Mouse (Mus musculus): ENCODE results near the gene Glis2. TPM values are rescaled to one million over a fixed set of nuclear protein-coding genes. Genes with fewer than 3 reads are reported as not detected.

Gene Glis2
- total RNA-seq, 2 experiments from 2014 or later = 35.3 to 43.8 TPM

DNA sequence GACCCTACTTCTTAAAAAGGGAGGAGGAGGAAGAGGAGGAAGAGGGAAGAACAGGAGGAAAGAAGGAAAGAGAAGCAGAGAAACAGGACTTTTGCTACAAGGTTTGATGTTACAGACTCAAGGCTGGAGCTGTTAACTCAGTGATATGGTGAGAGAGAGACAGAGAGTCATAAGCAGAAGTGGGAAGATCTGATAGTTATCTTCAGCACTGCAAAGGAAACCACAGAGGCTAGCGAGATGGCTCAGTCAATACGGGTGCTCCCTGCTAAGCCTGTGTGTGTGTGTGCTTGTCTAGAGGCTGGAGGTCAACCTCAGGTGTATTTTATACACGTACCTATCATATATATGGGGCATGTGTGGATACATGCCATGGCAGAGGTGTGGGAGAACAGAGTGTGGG is 10.7 kb upstream of the Glis2 start:
- DNase-seq = no peak

- no peak for DNase-seq
Measured at GRCm38 (mm10) chr16:4584438-4584837, 10.1 kb upstream of the Glis2 start.

DNA sequence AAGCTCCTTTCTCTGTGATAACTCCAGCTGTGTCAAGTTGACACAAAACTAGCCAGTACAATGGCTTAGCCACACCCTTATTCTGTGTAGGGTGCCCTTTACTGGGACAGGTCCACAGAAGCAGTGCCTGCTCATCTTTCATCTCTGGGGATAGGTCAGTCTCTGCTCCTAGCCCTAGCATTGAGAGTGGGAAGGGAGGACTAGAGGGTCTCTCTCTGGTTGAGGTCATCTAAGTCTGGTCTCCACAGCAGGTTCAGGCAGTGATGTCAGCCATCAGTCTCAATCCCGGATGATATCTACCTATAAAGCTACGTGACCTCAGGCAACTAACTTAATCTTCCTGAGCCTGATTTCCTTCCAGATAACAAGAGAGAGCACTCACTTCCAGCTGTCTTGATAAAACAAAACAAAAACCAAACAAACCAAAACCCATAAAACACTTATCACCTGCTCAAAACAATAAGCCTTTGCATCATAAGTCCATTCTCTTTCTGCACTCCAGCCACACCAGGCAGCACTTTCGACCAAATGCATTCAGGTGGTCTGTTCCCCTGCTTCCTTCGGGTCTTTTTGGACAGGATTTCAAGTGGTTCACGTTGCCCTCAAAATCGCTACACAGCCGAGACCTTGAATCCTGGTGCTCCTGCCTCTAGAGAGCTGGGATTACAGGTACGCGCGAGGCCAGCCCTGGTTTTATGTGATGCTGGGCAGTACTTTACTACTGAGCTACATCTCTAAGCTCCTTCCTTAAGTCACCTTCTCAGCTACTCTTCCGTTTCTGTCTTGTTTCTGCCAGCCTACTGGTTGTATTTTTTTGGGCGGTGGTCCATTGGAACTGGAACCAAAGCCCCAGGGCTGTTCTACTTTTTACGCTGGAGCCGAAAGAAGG is 8.6 kb upstream of the Glis2 start:
- no peak for DNase-seq

GRCm38 (mm10) chr16:4586531-4587123 is 7.9 kb upstream of the Glis2 start:
- peak; percentile 98 for DNase-seq

DNA sequence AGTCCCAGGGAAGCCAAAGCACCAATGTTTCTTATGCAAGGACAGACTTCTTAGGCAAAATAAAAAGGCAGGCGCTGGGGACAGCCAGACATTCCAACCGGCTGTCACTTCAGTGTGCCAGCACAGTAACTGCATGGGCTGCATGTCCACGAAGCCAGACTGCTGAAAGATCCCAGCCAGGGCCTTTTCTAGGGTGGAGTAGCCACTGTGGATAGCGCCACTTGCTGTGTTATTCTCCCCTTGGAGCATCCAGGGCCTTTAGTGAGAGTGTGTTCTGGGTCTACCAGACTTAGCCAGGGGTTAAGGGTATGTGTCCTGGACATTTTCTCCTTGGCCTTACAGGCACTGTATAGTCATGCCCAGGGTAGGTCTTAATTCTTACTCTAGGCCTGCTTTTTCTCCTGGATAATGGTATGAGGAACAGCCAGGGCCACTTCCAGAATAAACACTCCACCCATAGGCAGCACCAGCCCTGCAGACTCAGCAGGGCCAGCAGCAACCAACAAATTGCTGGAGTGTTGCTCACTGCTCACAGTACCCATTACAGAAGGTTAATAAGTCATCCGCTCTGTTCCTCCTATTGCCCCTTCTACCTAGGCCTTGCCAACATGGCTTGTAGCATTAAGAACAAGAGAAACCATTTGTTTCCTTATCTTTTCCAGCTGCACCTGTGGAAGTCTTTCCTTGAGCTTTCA is 6.8 kb upstream of the Glis2 start:
- DNase-seq = no peak

GRCm38 (mm10) chr16:4590236-4590635 is 4.3 kb upstream of the Glis2 start:
- no peak for DNase-seq

DNA sequence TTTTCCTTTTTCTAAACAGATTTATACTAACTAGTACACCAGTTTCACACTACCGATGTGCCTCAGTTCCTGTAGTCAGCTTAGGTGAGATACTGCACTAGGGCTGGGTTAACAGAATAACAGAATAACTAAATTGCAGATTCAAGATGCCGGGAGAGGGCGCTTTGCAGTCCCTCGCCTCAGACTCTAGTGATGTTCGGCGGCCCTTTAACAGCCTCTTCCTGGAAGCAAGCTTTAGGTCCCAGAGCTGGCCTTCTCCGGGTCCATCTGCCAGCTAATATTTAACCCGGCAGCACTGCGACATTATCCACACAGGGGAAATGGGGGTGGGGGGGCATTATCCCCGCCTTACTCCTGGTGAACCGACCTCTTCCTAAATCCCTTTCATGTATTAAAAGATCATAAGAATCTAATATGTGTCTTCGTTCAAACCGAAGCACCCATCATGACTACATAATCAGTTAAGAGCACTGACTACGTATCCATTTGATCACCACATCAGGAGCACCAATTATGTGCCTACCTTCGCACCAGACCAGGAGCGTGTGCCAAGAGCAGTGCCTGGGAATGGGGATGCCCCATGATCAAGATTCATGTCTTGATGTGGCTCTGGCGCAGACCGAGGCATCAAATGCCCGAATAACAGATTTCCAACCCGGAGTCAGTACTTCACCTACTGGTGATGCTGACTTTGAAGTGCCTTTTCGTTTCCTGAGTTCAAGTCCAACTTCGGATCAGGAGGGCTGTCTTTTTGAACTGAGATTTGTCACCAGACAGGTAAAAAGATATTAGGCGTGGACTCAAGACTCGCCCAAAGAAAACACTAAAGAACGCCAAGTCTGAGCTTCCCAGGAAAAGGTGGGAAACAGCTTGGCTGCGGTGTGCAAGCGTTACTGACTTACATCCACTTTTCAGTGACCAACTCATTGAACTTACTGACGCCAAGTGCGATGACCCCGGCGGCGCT is 1.3 kb upstream of the Glis2 start:
- DNase-seq = peak; percentile 74

DNA sequence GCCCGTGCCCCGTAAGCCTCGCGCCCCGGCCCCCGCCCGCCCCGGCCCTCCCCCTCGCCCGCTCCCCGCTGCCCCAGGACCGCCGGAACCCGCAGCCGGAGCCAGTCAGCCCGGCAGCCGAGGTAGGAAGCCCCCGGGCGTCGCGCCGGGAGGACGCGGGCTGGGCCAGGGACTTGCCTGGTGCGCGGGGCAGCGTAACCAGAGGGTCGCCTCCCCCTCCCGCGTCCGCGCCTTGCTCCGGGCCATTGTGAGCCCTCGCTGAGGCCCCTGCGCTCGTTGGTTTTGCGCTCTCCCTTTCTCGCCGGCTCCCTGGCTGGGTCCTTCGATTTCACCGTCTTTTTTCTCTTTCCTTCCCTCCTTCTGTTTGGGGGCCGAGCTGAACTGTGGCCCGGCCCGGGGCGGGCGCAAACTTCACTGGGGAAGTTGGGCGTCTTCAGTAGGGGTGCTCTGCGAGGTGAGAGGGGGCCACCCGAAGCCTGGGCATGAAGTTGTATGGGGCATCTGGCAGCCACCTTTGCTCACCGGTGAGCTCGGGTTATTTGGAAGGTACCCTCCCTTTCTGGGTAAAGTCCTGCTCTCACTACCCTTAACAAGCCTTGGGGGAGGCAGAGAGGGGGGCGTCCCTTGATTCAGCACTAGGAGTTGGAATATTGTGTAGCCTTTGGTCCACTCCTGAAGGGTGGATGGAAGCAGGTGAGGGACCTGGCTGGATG is 457 bp downstream of the Glis2 start:
- DNase-seq = peak; percentile 65

GRCm38 (mm10) chr16:4595527-4595963 is 1.0 kb downstream of the Glis2 start:
- peak; percentile 67 for DNase-seq

- no peak for DNase-seq
Measured at GRCm38 (mm10) chr16:4596141-4596728, 1.7 kb downstream of the Glis2 start.

DNA sequence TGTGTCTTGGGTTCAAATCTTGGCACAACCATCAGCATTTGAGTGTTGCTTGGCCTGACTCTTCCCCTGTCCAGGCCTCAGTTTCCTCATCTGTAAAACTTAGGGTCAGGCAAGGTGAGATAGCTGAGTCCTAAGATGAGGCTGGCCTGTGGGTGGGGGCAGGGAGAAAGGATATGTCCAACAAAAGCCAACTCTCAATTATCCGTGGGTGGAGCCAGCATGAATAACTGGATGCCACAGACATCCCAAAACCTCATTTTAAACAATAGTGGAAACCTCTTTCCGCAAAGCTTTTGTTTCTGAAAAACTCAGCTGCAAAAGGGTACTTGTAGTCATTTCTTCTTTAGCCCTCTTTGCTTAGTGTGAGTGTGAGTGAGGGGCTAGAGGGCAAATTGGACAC is 2.3 kb downstream of the Glis2 start:
- no peak for DNase-seq

- DNase-seq = peak; percentile 47
Measured at GRCm38 (mm10) chr16:4597296-4597695, 2.8 kb downstream of the Glis2 start.

DNA sequence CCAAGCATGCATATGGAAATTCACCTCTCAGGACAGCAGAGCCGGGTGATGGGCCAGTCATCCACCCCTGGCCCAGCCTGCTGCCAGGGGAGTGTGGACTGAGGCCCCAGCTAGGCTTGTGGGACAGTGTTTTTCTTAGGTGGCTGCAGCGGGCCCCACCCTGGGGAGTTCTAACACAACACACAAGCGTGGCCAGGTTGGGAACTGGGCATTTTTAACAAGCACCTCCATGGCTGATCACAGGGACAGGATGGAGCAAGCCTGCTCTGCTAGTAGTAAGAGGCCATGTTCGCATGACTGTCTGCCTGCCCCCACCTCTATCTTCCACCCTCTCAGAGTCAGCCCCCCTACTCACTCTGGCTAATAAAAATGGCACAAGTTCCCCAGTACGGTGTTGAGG is 3.5 kb downstream of the Glis2 start:
- DNase-seq = no peak

DNA sequence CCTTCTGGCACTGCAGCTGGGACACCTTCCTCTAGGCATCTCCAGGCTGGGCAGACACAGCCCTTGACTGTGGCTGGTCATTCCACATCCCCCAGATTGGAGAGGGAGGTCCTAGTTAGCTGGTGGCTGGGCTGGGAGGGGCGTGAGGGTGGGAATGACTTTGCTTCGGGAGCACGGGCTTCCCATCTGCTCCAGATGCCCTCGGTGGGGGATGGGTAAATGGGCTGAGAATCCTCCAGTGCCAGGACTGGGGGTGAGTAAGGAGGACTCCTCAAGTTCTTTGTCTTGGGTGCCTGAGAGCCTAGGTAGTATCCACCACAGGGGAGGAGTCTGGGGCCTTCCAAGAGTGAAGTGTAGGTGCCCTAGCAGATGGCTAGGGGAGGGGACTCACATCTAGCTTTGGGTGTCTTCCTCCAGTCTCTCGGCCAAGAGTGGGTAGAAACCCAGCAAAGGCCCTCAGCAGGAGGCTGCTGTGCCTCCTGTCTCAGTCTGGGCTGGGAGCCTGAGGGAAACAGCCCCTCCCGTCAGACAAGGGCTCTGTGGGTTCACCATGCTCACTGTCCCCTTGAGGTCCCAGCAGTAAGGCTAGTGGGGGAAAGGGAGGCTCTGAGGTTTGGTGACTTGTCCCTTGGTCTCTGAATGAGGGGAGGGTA is 4.5 kb downstream of the Glis2 start:
- DNase-seq = no peak

- DNase-seq = no peak
Measured at GRCm38 (mm10) chr16:4599616-4600015, 5.1 kb downstream of the Glis2 start.

- no peak for DNase-seq
Measured at GRCm38 (mm10) chr16:4600701-4601310, 6.3 kb downstream of the Glis2 start.

DNA sequence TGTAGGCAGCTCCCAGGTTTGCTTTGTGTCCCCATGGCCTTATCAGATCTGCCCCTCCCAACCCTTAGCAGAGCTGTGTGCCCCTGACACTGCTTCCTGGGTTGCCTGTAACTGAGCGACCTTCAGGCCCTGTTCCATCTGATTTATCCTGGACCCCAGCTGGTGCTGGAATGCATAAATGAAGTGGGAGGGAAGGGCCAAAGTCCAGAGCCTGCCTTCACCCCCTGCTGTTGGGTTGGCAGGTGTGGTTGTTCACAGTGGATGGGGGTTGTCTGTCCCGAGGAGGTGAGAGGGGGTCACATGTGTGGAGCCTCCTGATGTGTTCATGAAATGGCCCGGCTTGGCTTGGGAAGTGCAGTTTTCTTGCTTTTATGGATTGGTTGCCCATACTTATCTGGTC is 7.7 kb downstream of the Glis2 start:
- no peak for DNase-seq

DNA sequence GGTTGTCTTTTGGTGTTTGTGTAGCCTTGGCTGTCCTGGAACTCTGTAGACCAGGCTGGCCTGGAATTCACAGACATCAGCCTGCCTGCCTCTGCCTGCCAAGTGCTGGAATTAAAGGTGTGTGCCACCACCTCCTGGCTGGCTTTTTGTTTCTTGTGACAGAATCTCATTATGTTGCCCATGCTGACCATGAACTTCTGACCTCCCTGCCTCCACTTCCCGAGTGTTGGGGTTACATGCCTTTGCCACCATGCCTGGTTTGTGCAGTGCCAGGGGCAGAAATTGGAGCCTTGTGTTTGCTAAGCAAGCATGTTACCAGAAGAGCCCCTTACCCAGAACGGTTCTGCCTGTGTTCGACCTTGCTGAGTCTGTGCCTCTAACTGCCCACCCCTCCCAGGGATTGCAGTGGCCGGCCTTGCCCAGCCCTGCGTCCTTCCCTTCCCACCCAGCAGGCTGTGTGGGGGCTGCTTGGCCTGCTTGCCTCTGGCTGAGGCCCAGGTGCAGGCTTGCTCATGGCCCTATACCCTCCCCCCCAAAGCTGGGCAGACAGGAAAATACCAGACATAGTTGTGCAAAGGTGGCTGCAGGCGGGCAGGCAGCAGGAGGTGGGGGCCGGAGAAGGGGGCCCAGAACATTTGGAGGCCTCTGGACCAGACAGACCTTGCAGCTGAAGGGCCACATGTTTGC is 8.4 kb downstream of the Glis2 start:
- DNase-seq = peak; percentile 54

GRCm38 (mm10) chr16:4603453-4603837 is 8.9 kb downstream of the Glis2 start:
- DNase-seq = no peak
